Comparison of ENCODE assay signal across 26 mouse cellular contexts in the genomic region with DNA sequence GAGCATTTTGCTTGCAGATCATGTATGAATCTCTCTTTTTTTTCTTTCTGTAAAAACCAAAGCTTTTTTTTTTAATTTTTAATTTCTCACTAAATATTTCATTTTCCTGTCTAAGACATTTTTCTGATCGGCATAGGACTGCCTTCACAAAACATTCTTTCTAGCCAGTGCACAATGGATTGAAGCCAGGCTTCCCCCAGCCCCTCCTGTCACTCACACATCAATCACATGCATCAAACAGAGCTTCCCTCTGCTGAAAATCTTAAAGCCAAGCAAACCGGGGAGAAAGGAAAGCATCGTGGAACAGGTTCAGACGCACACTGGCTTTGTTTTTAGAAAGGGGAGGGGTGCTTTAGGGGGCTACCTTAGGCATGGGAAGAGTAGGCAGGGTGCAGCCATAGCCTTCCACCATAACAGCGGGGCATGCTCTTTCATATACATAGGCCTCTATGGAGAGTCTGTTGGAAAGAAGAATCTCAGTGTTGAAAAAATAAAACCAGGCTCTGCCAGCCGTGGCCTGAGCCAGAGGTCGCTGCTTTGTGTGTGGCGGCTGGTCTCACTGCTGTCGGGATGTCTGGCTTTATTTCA.
DNase-seq lines count a peak whose midpoint lies in the region; ATAC-seq lines count a peak whose summit lies in the region.
"Had no signal": no experiment of that assay in that cellular context is flagged by ENCODE, and none has a peak within 500 bp of the region (broad histone marks: within the 10 kb centered on the region; RNA-seq: fewer than 3 reads in every experiment).

No protein-coding gene starts in this region.

- no peaks in the 10 kb centered on the region for H3K27me3 ChIP-seq in hindbrain, embryonic 10.5 days (ENCODE audit: insufficient read depth, poor library complexity, severe bottlenecking)
- no peaks in the 10 kb centered on the region for H3K27me3 ChIP-seq in hindbrain, embryonic 12.5 days
- H3K27me3 ChIP-seq in lung, embryonic 15.5 days = no peaks in the 10 kb centered on the region
- no peaks in the 10 kb centered on the region for H3K27me3 ChIP-seq in forebrain, embryonic 15.5 days
- H3K27me3 ChIP-seq in midbrain, embryonic 15.5 days (replicated peaks) = no peaks in the 10 kb centered on the region
- H3K27me3 ChIP-seq: heart, embryonic 13.5 days; limb, embryonic 12.5 days; liver, embryonic 15.5 days had no signal

- H3K9me3 ChIP-seq in hindbrain, embryonic 10.5 days = no peaks in the 10 kb centered on the region
- H3K9me3 ChIP-seq in hindbrain, embryonic 12.5 days (replicated peaks) = no peaks in the 10 kb centered on the region
- no peaks in the 10 kb centered on the region for H3K9me3 ChIP-seq in lung, embryonic 15.5 days
- H3K9me3 ChIP-seq in forebrain, embryonic 15.5 days = no peaks in the 10 kb centered on the region
- no peaks in the 10 kb centered on the region for H3K9me3 ChIP-seq in midbrain, embryonic 15.5 days
- H3K9me3 ChIP-seq: heart, embryonic 13.5 days; limb, embryonic 12.5 days; liver, embryonic 15.5 days had no signal

- H3K4me2 ChIP-seq in hindbrain, embryonic 12.5 days (replicated peaks) = no peak overlapping the region
- H3K4me2 ChIP-seq in lung, embryonic 15.5 days = no peak overlapping the region
- H3K4me2 ChIP-seq in forebrain, embryonic 15.5 days (replicated peaks) = no peak overlapping the region
- H3K4me2 ChIP-seq in midbrain, embryonic 15.5 days = no peak overlapping the region
- H3K4me2 ChIP-seq: heart, embryonic 13.5 days; limb, embryonic 12.5 days; liver, embryonic 15.5 days had no signal

- no peak for DNase-seq in hindbrain, embryonic 10.5 days (ENCODE audit: low spot score)
- DNase-seq in lung, adult 18-20 months = no peak
- DNase-seq in heart, adult 9 months (ENCODE audit: low spot score in 2 of 2) = no peak
- DNase-seq: adrenal gland, postnatal 25 days; cerebellum, adult 18-20 months; cerebellum, postnatal 14 days; gastrocnemius, postnatal 25 days; heart, adult 18-20 months; heart, postnatal 10 days; kidney, adult 11 months; kidney, postnatal 25 days; lung, postnatal 14 days; right cerebral cortex, postnatal 4 days; thymus, adult 2 months; thymus, postnatal 36 days had no signal

- peak overlapping the region; percentile 69 for H3K27ac ChIP-seq in hindbrain, embryonic 10.5 days
- H3K27ac ChIP-seq in hindbrain, embryonic 12.5 days = no peak overlapping the region
- H3K27ac ChIP-seq in lung, embryonic 15.5 days = 0 out of 2 replicates have a peak overlapping the region, but pooled peaks have one; percentile 6
- peak overlapping the region; percentile 67 for H3K27ac ChIP-seq in forebrain, embryonic 15.5 days (replicated peaks)
- H3K27ac ChIP-seq in midbrain, embryonic 15.5 days = no peak overlapping the region
- H3K27ac ChIP-seq: heart, embryonic 13.5 days; layer of hippocampus, adult 2 months; left cerebral cortex, adult 2 months; limb, embryonic 12.5 days; liver, embryonic 15.5 days had no signal

- H3K4me1 ChIP-seq in hindbrain, embryonic 10.5 days (replicated peaks) = 0 out of 2 replicates have a peak, but pooled peaks cover 9% of the 10 kb centered on the region
- H3K4me1 ChIP-seq in hindbrain, embryonic 12.5 days = peaks cover 13% of the 10 kb centered on the region
- H3K4me1 ChIP-seq in lung, embryonic 15.5 days = 0 out of 2 replicates have a peak, but pooled peaks cover 12% of the 10 kb centered on the region
- peaks cover 10% of the 10 kb centered on the region; the same call in 1 of the 2 replicates for H3K4me1 ChIP-seq in forebrain, embryonic 15.5 days
- H3K4me1 ChIP-seq in midbrain, embryonic 15.5 days = 0 out of 2 replicates have a peak, but pooled peaks cover 2% of the 10 kb centered on the region
- H3K4me1 ChIP-seq: limb, embryonic 12.5 days; liver, embryonic 15.5 days had no signal

- no peak for ATAC-seq in hindbrain, embryonic 12.5 days (ENCODE audit: low FRiP score)
- no peak for ATAC-seq in lung, embryonic 15.5 days (ENCODE audit: borderline replicate concordance, extremely low read depth, low FRiP score, low TSS enrichment)
- ATAC-seq in forebrain, embryonic 15.5 days (replicated peaks) = peak; percentile 69
- ATAC-seq in midbrain, embryonic 15.5 days (replicated peaks) = peak; percentile 67; the same call in 1 of the 2 replicates
- ATAC-seq: CD4-positive, CD25-positive, alpha-beta regulatory T cell, adult 4 months had no signal

- WGBS in hindbrain, embryonic 10.5 days = 51% methylated on average over 9 of the region's 9 CpGs
- WGBS in hindbrain, embryonic 12.5 days = 55% methylated on average over 9 of the region's 9 CpGs
- 42% methylated on average over 9 of the region's 9 CpGs for WGBS in lung, embryonic 15.5 days
- WGBS in forebrain, embryonic 15.5 days = 52% methylated on average over 9 of the region's 9 CpGs
- WGBS in midbrain, embryonic 15.5 days = 47% methylated on average over 9 of the region's 9 CpGs

- H3K4me3 ChIP-seq in hindbrain, embryonic 10.5 days = no peak overlapping the region
- no peak overlapping the region for H3K4me3 ChIP-seq in hindbrain, embryonic 12.5 days
- H3K4me3 ChIP-seq in lung, embryonic 15.5 days = no peak overlapping the region
- H3K4me3 ChIP-seq in forebrain, embryonic 15.5 days = no peak overlapping the region
- H3K4me3 ChIP-seq in midbrain, embryonic 15.5 days = no peak overlapping the region
- H3K4me3 ChIP-seq: erythroblast, embryonic 14.5 days; heart, embryonic 13.5 days; layer of hippocampus, adult 2 months; left cerebral cortex, adult 2 months; limb, embryonic 12.5 days; liver, embryonic 15.5 days had no signal

- H3K36me3 ChIP-seq in hindbrain, embryonic 10.5 days = no peaks in the 10 kb centered on the region
- H3K36me3 ChIP-seq in hindbrain, embryonic 12.5 days = no peaks in the 10 kb centered on the region
- H3K36me3 ChIP-seq in lung, embryonic 15.5 days = no peaks in the 10 kb centered on the region
- H3K36me3 ChIP-seq in forebrain, embryonic 15.5 days = no peaks in the 10 kb centered on the region
- no peaks in the 10 kb centered on the region for H3K36me3 ChIP-seq in midbrain, embryonic 15.5 days (replicated peaks)
- H3K36me3 ChIP-seq: heart, embryonic 13.5 days; limb, embryonic 12.5 days; liver, embryonic 15.5 days had no signal

- no peak overlapping the region for H3K9ac ChIP-seq in hindbrain, embryonic 12.5 days
- no peak overlapping the region for H3K9ac ChIP-seq in lung, embryonic 15.5 days
- H3K9ac ChIP-seq in forebrain, embryonic 15.5 days (replicated peaks) = no peak overlapping the region
- no peak overlapping the region for H3K9ac ChIP-seq in midbrain, embryonic 15.5 days
- H3K9ac ChIP-seq: heart, embryonic 13.5 days; limb, embryonic 12.5 days; liver, embryonic 15.5 days had no signal

Comparison
In these comparisons a context has a peak if more than half of its experiments do, and no peak if none do; other contexts are left out.
1. H3K27ac ChIP-seq: peak in hindbrain, embryonic 10.5 days (single experiment), lung, embryonic 15.5 days (single experiment) and forebrain, embryonic 15.5 days (single experiment); none in hindbrain, embryonic 12.5 days (single experiment) and midbrain, embryonic 15.5 days (single experiment).
2. ATAC-seq: peak in forebrain, embryonic 15.5 days (single experiment) and midbrain, embryonic 15.5 days (single experiment); none in hindbrain, embryonic 12.5 days (single experiment) and lung, embryonic 15.5 days (single experiment).